In genomic region chr17:24346831-24347230, GRCm38 (mm10) we compare ENCODE assay signal across 11 mouse cellular contexts.
A peak's percentile ranks its signal among the peaks of the same experiment; 100 is the strongest.
DNase-seq lines count a peak whose midpoint lies in the region.
"Had no signal": no experiment of that assay in that cellular context is flagged by ENCODE, and none has a peak within 500 bp of the region (broad histone marks: within the 10 kb centered on the region; RNA-seq: fewer than 3 reads in every experiment).

No protein-coding gene starts in this region.

- DNase-seq in A20 (ENCODE audit: low read depth, low spot score) = peak; percentile 85
- DNase-seq in R1 (ENCODE audit: low read depth, low spot score) = peak; percentile 6
- peak; percentile 17 to 34 for DNase-seq in thymus, postnatal 10 days (ENCODE audit: low spot score in 2 of 2)
- DNase-seq in thymus, postnatal 4 days = peak; percentile 57
- no peak for DNase-seq in frontal cortex, postnatal 10 days (ENCODE audit: low spot score in 2 of 2)
- DNase-seq in kidney, postnatal 4 days = no peak
- DNase-seq: adrenal gland, adult 8-10 months; adrenal gland, postnatal 36 days; cerebellum, adult 2 months; cerebellum, postnatal 10 days; gastrocnemius, postnatal 14 days had no signal

Comparison
In these comparisons a context has a peak if more than half of its experiments do, and no peak if none do; other contexts are left out.
1. DNase-seq: peak in A20 (single experiment), R1 (single experiment), thymus, postnatal 10 days (2 of 2) and thymus, postnatal 4 days (single experiment); none in frontal cortex, postnatal 10 days (0 of 2) and kidney, postnatal 4 days (0 of 2).